Mouse (Mus musculus): Measurements from ENCODE around the gene Wap.

Gene Wap

GRCm38 (mm10) chr11:6626388-6626772 lies 12.1 kb downstream of the Wap start:
- no peak for DNase-seq (ENCODE audit: low read depth)

- DNase-seq (ENCODE audit: low read depth), result peak; percentile 90
These were observed 12.7 kb downstream of the Wap start, which contains the start of gene Tbrg4 for GRCm38 (mm10) chr11:6625478-6626387. TSS of gene Tbrg4 (minus strand) at chr11:6626067.

DNA sequence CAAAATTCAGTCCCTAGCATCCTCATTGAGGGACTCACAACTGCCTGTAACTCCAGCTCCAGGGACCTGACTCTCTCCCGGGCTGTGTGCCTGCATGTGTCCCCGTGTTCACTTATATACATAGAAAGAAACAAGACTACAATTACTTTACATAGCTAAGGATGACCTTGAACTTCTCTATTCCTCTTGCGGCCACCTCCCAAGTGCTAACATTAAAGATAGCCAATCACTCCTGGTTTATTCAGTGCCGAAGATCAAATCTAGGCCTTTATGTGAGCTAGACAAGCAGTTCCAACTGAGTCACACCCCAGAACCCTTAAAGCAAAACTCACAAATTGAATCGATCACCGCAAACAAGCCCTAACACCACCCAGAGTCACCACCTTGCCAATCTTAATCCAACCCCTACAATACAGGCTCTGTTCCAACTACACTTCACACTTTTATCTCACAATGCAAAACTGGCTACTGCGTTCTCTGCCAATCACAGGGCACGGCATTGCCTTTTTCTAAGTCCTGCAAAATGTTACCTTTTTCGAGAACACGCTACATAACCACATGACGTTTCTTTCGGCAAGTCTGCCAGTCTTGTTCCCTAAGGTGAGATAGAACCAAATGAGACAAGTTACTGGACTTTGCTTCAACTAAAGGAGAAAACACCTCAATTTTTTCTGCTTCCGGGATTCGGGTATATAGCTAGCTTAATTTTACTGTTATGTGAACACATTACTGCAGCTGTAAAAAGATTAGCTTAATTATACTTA lies 13.6 kb downstream of the Wap start:
- no peak for DNase-seq (ENCODE audit: low read depth)

- no peak for DNase-seq (ENCODE audit: low read depth)
These were observed 14.7 kb downstream of the Wap start for GRCm38 (mm10) chr11:6623704-6624103.

- DNase-seq (ENCODE audit: low read depth), result no peak
These were observed 22.9 kb downstream of the Wap start for GRCm38 (mm10) chr11:6615250-6616205.

- no peak for DNase-seq (ENCODE audit: low read depth)
These were observed 32.7 kb downstream of the Wap start, which contains the start of gene Nacad for GRCm38 (mm10) chr11:6605491-6606399. TSS of gene Nacad (minus strand) at chr11:6606053.

- no peak for DNase-seq (ENCODE audit: low read depth)
These were observed 33.4 kb downstream of the Wap start for GRCm38 (mm10) chr11:6605021-6605481.

DNA sequence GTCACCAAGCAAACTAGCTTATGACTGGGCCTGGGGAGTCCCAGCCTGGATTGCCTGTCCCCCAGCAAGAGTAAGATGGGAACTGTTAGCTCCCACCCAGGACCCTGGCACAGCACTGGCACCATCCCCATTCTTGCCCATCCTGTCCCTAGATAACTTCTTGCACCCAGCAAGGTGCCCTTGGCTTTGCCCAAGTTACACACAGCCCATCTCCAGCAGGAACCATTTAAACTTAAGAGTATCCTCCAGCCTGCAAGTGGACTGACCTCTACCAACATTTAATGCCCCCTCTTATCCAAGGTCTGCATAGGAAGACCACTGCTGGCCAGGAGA lies 33.9 kb downstream of the Wap start:
- no peak for DNase-seq (ENCODE audit: low read depth)

- no peak for DNase-seq (ENCODE audit: low read depth)
These were observed 34.4 kb downstream of the Wap start for GRCm38 (mm10) chr11:6603887-6604603.

GRCm38 (mm10) chr11:6603224-6603623 lies 35.2 kb downstream of the Wap start:
- DNase-seq (ENCODE audit: low read depth), result no peak

DNA sequence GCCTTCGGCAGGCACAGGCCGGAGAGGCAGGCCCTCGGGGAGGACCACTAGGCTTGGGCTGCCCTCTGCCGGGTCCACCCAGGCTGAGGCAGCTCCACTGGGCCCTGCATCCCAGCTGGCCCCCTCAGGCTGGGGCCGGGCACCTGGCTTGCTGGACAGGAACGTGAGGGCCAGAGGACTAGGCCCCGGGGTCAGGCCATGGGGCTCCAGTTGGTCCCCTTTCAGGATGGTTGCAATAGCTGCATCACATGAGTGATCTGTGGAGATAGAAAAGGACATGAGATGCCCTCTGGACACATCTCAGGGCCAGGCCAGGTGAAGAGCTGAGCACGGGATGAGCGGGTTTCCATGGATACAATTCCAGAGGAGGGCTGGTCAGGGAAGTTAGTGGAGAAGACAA lies 35.8 kb downstream of the Wap start:
- no peak for DNase-seq (ENCODE audit: low read depth)

GRCm38 (mm10) chr11:6601649-6602480 lies 36.6 kb downstream of the Wap start:
- no peak for DNase-seq (ENCODE audit: low read depth)

DNA sequence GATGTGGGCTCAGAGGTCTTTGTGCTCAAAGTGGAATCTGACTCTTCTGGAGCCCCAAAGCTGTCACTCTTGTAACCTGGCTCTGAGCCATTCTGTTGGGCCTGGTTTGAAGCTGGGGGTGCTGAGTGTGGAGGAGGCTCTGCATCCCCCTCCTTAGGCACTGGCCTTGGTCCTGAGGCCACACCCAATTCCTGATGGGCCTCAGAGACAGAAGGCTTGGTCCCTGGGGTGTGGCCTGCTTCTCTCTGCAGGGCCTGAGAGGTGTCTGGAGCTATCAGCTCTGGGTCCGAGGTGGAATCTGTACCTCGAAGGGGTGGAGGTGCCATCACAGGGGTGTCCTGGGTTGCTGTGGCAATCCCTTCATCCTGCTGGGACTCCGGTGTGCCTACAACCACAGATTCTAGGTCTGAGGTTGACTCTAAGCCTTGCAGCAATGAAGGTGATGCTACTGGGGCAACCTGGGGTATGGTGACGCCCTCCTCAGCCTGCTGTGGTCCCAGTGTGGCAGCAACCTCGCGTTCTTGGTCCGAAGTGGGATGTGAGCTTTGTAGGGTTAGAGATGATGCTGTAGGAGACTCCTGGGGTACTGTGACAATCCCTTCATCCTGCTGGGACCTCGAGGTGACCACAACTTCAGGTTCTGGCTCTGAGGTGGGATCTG lies 38.0 kb downstream of the Wap start:
- DNase-seq (ENCODE audit: low read depth), result no peak

- no peak for DNase-seq (ENCODE audit: low read depth)
These were observed 38.6 kb downstream of the Wap start for GRCm38 (mm10) chr11:6599831-6600230.

- no peak for DNase-seq (ENCODE audit: low read depth)
These were observed 39.3 kb downstream of the Wap start for GRCm38 (mm10) chr11:6599011-6599681.

DNA sequence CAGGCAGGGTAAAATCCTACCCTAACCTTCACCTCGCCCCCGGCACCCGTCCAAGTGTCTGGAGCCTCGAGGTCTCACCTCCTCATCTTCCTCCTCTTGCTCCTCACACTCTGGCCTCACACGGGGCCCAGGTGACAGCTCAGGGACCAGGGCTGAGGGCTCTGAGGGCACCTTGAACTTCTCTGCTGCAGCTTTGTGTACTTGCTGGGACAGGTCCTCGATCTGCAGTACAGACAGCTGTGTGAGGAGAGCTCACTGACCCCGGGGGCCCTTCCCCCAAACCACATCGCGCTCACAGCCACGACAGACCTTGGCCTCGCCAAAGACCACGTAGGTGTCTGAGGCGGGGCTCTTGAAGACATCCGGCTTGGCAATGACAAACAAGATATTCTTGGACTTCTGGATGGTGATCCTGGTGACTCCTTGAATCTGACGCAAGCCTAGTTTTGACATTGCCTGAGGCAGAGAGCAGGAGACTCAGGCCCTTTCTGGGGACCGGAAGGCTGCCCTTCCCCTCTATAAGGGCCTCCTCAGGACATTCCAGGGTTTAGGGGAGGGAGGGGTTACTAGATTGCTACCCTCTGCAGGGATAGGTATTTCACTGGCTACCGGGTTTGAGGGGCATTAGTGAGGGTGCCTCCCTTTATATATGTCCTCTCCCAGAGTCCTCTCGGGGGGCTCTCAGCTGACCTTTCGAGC lies 40.1 kb downstream of the Wap start:
- no peak for DNase-seq (ENCODE audit: low read depth)

- no peak for DNase-seq (ENCODE audit: low read depth)
These were observed 40.9 kb downstream of the Wap start for GRCm38 (mm10) chr11:6597523-6597922.
